Mouse (Mus musculus) stomach, embryonic 14.5 days (tissue): Measurements from ENCODE around the gene Slc18b1. TPM values are rescaled to one million over a fixed set of nuclear protein-coding genes. Genes with fewer than 3 reads are reported as not detected.

Source experiments
- ATAC-seq: fragments of 200-750 bp; cut with Nextera tagmentation; 2 replicates; pipeline ENCODE4 v1.8.0; 2017; ENCODE audit warnings: low read depth, moderate TSS enrichment; ENCODE audit not compliant: insufficient number of reproducible peaks, insufficient read depth, low FRiP score
- H3K27ac ChIP-seq: fragments of 300-500 bp; sonication (generic); 2 replicates; pipeline ENCODE4 v1.5.1; 2014; ENCODE audit warnings: mild to moderate bottlenecking, low read length, moderate library complexity, mixed read lengths
- H3K27me3 ChIP-seq: fragments of 300-500 bp; sonication (generic); 2 replicates; pipeline ENCODE4 v1.6.1; 2014; ENCODE audit warnings: low read length, control low read depth, mixed read lengths; ENCODE audit not compliant: control insufficient read depth, insufficient read depth
- H3K36me3 ChIP-seq: fragments of 300-500 bp; sonication (generic); 2 replicates; pipeline ENCODE4 v1.6.1; 2014; ENCODE audit warnings: mild to moderate bottlenecking, control low read depth, low read length, moderate library complexity, mixed read lengths; ENCODE audit not compliant: control insufficient read depth, insufficient read depth
- H3K4me1 ChIP-seq: fragments of 300-500 bp; sonication (generic); 2 replicates; pipeline ENCODE4 v1.6.1; 2014; ENCODE audit warnings: low read length, control low read depth, mixed read lengths; ENCODE audit not compliant: control insufficient read depth, insufficient read depth
- H3K4me2 ChIP-seq: fragments of 300-500 bp; sonication (generic); replicated peaks from 2 replicates; pipeline ENCODE4 v1.6.1; 2014; ENCODE audit warnings: low read depth, low read length, control low read depth
- H3K4me3 ChIP-seq: fragments of 300-500 bp; sonication (generic); 2 replicates; pipeline ENCODE4 v1.5.1; 2014; ENCODE audit warnings: low read depth, low read length, control low read depth
- H3K9ac ChIP-seq: fragments of 300-500 bp; sonication (generic); replicated peaks from 2 replicates; pipeline ENCODE4 v1.6.1; 2014; ENCODE audit warnings: low read depth, mild to moderate bottlenecking, control low read depth, low read length, moderate library complexity, mixed read lengths
- H3K9me3 ChIP-seq: fragments of 300-500 bp; sonication (generic); 2 replicates; pipeline ENCODE4 v1.6.1; 2016; ENCODE audit warnings: low read depth, low read length, control low read depth; ENCODE audit not compliant: control insufficient read depth
- WGBS: fragments of 180-500 bp; shearing (Covaris S2); extraction: QIAGEN DNeasy Blood & Tissue Kit; methylation state at CpG from one replicate; pipeline ENCODE4 v1.1.7; 2014; 5-methylcytosine and 5-hydroxymethylcytosine counted together
- polyA plus RNA-seq: library from polyadenylated mRNA; unstranded; fragments of >200 nt; fragmentation: Nextera tagmentation; extraction: Ambion mirVana; gene quantifications from 2 replicates; pipeline ENCODE4 v1.2.1, GENCODE M21; 2014

Gene Slc18b1
- polyA plus RNA-seq, 1 experiment from 2014 or later, result 23.7 TPM

GRCm38 (mm10) chr10:23815168-23815567 lies 18.4 kb downstream of the Slc18b1 start:
- H3K27ac ChIP-seq, result no peak overlapping the region
- H3K4me2 ChIP-seq, result no peak overlapping the region
- H3K36me3 ChIP-seq, result no peaks in the 10 kb centered on the region; the same call in 1 of the 2 replicates
- no peaks in the 10 kb centered on the region for H3K4me1 ChIP-seq
- H3K9ac ChIP-seq, result no peak overlapping the region
- no peaks in the 10 kb centered on the region for H3K27me3 ChIP-seq
- H3K4me3 ChIP-seq, result no peak overlapping the region
- 50% methylated on average over 1 of the region's 1 CpGs for WGBS
- no peaks in the 10 kb centered on the region for H3K9me3 ChIP-seq
- peak; percentile 61; the same call in 1 of the 2 replicates for ATAC-seq

- H3K27ac ChIP-seq, result no peak overlapping the region
- H3K4me2 ChIP-seq, result no peak overlapping the region
- H3K4me3 ChIP-seq, result no peak overlapping the region
- no peaks in the 10 kb centered on the region for H3K9me3 ChIP-seq
- no peaks in the 10 kb centered on the region for H3K4me1 ChIP-seq
- no peaks in the 10 kb centered on the region for H3K27me3 ChIP-seq
- no peak for ATAC-seq
- WGBS, result 88% methylated on average over 7 of the region's 7 CpGs
- no peak overlapping the region for H3K9ac ChIP-seq
- H3K36me3 ChIP-seq, result no peaks in the 10 kb centered on the region; the same call in 1 of the 2 replicates
These were observed 19.5 kb downstream of the Slc18b1 start for GRCm38 (mm10) chr10:23816241-23816640.

- no peak for ATAC-seq
- H3K27ac ChIP-seq, result no peak overlapping the region
These were observed 29.7 kb downstream of the Slc18b1 start for GRCm38 (mm10) chr10:23826516-23826915.

GRCm38 (mm10) chr10:23836003-23836964 lies 39.5 kb downstream of the Slc18b1 start:
- H3K4me1 ChIP-seq, result no peaks in the 10 kb centered on the region
- 58% methylated on average over 9 of the region's 9 CpGs for WGBS
- H3K36me3 ChIP-seq, result no peaks in the 10 kb centered on the region
- no peak overlapping the region for H3K4me3 ChIP-seq
- H3K9me3 ChIP-seq, result no peaks in the 10 kb centered on the region
- no peak overlapping the region for H3K4me2 ChIP-seq
- no peak overlapping the region for H3K27ac ChIP-seq
- no peaks in the 10 kb centered on the region for H3K27me3 ChIP-seq
- no peak overlapping the region for H3K9ac ChIP-seq
- ATAC-seq, result no peak

More at GRCm38 (mm10) chr10:23826516-23826915, 29.7 kb downstream of the Slc18b1 start:
- Histone ChIP-seq H3K4me2 (no peak overlapping the region), H3K9me3 (no peaks in the 10 kb centered on the region), H3K36me3 (peaks cover 16% of the 10 kb centered on the region), H3K4me1 (no peaks in the 10 kb centered on the region), H3K4me3 (no peak overlapping the region), H3K27me3 (no peaks in the 10 kb centered on the region), H3K9ac (no peak overlapping the region)
- 87% methylated on average over 7 of the region's 7 CpGs for WGBS

- Histone ChIP-seq H3K4me3 (no peak overlapping the region), H3K27me3 (no peaks in the 10 kb centered on the region), H3K36me3 (no peaks in the 10 kb centered on the region), H3K27ac (no peak overlapping the region), H3K4me2 (no peak overlapping the region), H3K9me3 (no peaks in the 10 kb centered on the region), H3K9ac (no peak overlapping the region), H3K4me1 (no peaks in the 10 kb centered on the region)
- 77% methylated on average over 3 of the region's 3 CpGs for WGBS
- ATAC-seq, result no peak
These were observed 40.3 kb downstream of the Slc18b1 start for GRCm38 (mm10) chr10:23837115-23837514.

- Histone ChIP-seq H3K4me3 (no peak overlapping the region), H3K9ac (no peak overlapping the region), H3K27ac (no peak overlapping the region), H3K36me3 (no peaks in the 10 kb centered on the region), H3K27me3 (no peaks in the 10 kb centered on the region), H3K9me3 (no peaks in the 10 kb centered on the region), H3K4me1 (no peaks in the 10 kb centered on the region), H3K4me2 (no peak overlapping the region)
- no peak for ATAC-seq
- WGBS, result 93% methylated on average over 3 of the region's 3 CpGs
These were observed 42.1 kb downstream of the Slc18b1 start for GRCm38 (mm10) chr10:23838910-23839309.

GRCm38 (mm10) chr10:23839368-23839767 lies 42.6 kb downstream of the Slc18b1 start:
- H3K9me3 ChIP-seq, result no peaks in the 10 kb centered on the region
- WGBS, result 38% methylated on average over 9 of the region's 9 CpGs
- ATAC-seq, result 0 out of 2 replicates have a peak, but pooled peaks have one; percentile 61
- no peak overlapping the region for H3K9ac ChIP-seq
- H3K36me3 ChIP-seq, result no peaks in the 10 kb centered on the region
- no peak overlapping the region for H3K4me2 ChIP-seq
- no peaks in the 10 kb centered on the region for H3K27me3 ChIP-seq
- H3K4me1 ChIP-seq, result no peaks in the 10 kb centered on the region
- H3K27ac ChIP-seq, result no peak overlapping the region
- no peak overlapping the region for H3K4me3 ChIP-seq

GRCm38 (mm10) chr10:23840496-23840895 lies 43.7 kb downstream of the Slc18b1 start:
- WGBS, result 73% methylated on average over 4 of the region's 4 CpGs
- Histone ChIP-seq H3K36me3 (no peaks in the 10 kb centered on the region), H3K27ac (no peak overlapping the region), H3K4me1 (no peaks in the 10 kb centered on the region), H3K27me3 (no peaks in the 10 kb centered on the region), H3K4me3 (no peak overlapping the region), H3K9me3 (no peaks in the 10 kb centered on the region), H3K9ac (no peak overlapping the region), H3K4me2 (no peak overlapping the region)
- no peak for ATAC-seq
